In genomic region chr5:111273589-111273988, GRCm38 (mm10) we compare ENCODE assay signal across 7 mouse cellular contexts. TPM values are rescaled to one million over a fixed set of nuclear protein-coding genes. Genes with fewer than 3 reads are reported as not detected.
DNase-seq lines count a peak whose midpoint lies in the region; ATAC-seq and TF ChIP-seq lines count a peak whose summit lies in the region.

No protein-coding gene starts in this region.

- H3K9ac ChIP-seq in midbrain, embryonic 15.5 days = peak overlapping the region; percentile 12; the same call in 1 of the 2 replicates

- ATAC-seq in midbrain, embryonic 15.5 days (replicated peaks) = peak; percentile 68

- H3K4me3 ChIP-seq in kidney, adult 2 months (ENCODE audit: insufficient read depth, low read depth, low read length) = no peak overlapping the region
- H3K4me3 ChIP-seq in limb, embryonic 10.5 days = no peak overlapping the region
- H3K4me3 ChIP-seq in midbrain, embryonic 15.5 days = no peak overlapping the region

- no peaks in the 10 kb centered on the region for H3K27me3 ChIP-seq in kidney, adult 2 months (replicated peaks; ENCODE audit: control insufficient read depth, insufficient read depth, low read length)
- H3K27me3 ChIP-seq in limb, embryonic 10.5 days (ENCODE audit: low read depth, poor library complexity, severe bottlenecking) = no peaks in the 10 kb centered on the region
- no peaks in the 10 kb centered on the region for H3K27me3 ChIP-seq in midbrain, embryonic 15.5 days (replicated peaks)

- no peaks in the 10 kb centered on the region for H3K9me3 ChIP-seq in limb, embryonic 10.5 days (replicated peaks)
- no peaks in the 10 kb centered on the region for H3K9me3 ChIP-seq in midbrain, embryonic 15.5 days

- TF ChIP-seq POLR2A in kidney, adult 2 months (IDR thresholded peaks at IDR 0.05; ENCODE audit: low read depth, low read length) = no peak

- WGBS in kidney, adult 2 months = 22% methylated on average over 10 of the region's 10 CpGs
- 32% methylated on average over 10 of the region's 10 CpGs for WGBS in limb, embryonic 10.5 days
- WGBS in midbrain, embryonic 15.5 days = 28% methylated on average over 10 of the region's 10 CpGs

- H3K4me2 ChIP-seq in midbrain, embryonic 15.5 days = no peak overlapping the region

- no peaks in the 10 kb centered on the region for H3K4me1 ChIP-seq in kidney, adult 2 months (ENCODE audit: control insufficient read depth, insufficient read depth, low read length)
- peaks cover 21% of the 10 kb centered on the region for H3K4me1 ChIP-seq in limb, embryonic 10.5 days
- peaks cover 16% of the 10 kb centered on the region for H3K4me1 ChIP-seq in midbrain, embryonic 15.5 days

- TF ChIP-seq CTCF in kidney, adult 2 months (conservative IDR thresholded peaks at IDR 0.05; ENCODE audit: insufficient read depth, insufficient read length, low read depth, low read length) = peak; percentile 88

- H3K36me3 ChIP-seq in kidney, adult 2 months (ENCODE audit: control insufficient read depth, insufficient read depth, low read length) = no peaks in the 10 kb centered on the region
- H3K36me3 ChIP-seq in limb, embryonic 10.5 days = peaks cover 61% of the 10 kb centered on the region
- peaks cover 12% of the 10 kb centered on the region for H3K36me3 ChIP-seq in midbrain, embryonic 15.5 days (replicated peaks)

- H3K27ac ChIP-seq in kidney, adult 2 months (ENCODE audit: insufficient read depth, low read depth, low read length) = no peak overlapping the region
- no peak overlapping the region for H3K27ac ChIP-seq in limb, embryonic 10.5 days
- no peak overlapping the region for H3K27ac ChIP-seq in midbrain, embryonic 15.5 days

- peak; percentile 93 for DNase-seq in adrenal gland, postnatal 14 days
- peak; percentile 93 for DNase-seq in embryo, embryonic 10.5 days (ENCODE audit: low spot score)
- peak; percentile 68 to 86 for DNase-seq in gastrocnemius, postnatal 4 days (ENCODE audit: low spot score in 2 of 2)
- DNase-seq in kidney, adult 2 months = peak; percentile 90
- DNase-seq in limb, embryonic 10.5 days (ENCODE audit: low spot score) = peak; percentile 92
- peak; percentile 51 to 83 for DNase-seq in spleen, postnatal 10 days (ENCODE audit: low spot score in 2 of 2)

RNA-seq across cellular contexts. Expression of gene Pitpnb, which starts 57.0 kb away (rescaled TPM):
- total RNA-seq in adrenal gland, postnatal 14 days (2021) = 69.3 and 71.8 TPM in 2 replicates
- total RNA-seq in gastrocnemius, postnatal 4 days (2021) = 10 to 100 TPM; 50.1 to 53.1 TPM
- polyA plus RNA-seq in kidney, adult 2 months (2012; rRNA removed) = 47.4 and 54.1 TPM in 2 replicates
- 136 and 137 TPM in 2 replicates for polyA plus RNA-seq in limb, embryonic 10.5 days (2016; fragmentation: Nextera tagmentation; extraction: Ambion mirVana)
- 98.0 and 102 TPM in 2 replicates for polyA plus RNA-seq in midbrain, embryonic 15.5 days (2015; fragmentation: Nextera tagmentation; extraction: Ambion mirVana)
